Mouse (Mus musculus) liver, embryonic 14.5 days (tissue): Measurements from ENCODE around the gene Ppp6r1.

ENCODE experiments used
- CTCF ChIP-seq: IDR thresholded peaks from 2 replicates; pipeline ENCODE4 v1.5.1; 2016; ENCODE audit warnings: antibody characterized with exemption, low read depth, control low read depth
- EP300 ChIP-seq: IDR thresholded peaks from 2 replicates; pipeline ENCODE4 v1.6.1; 2016; ENCODE audit warnings: antibody characterized with exemption, low read depth

DNA sequence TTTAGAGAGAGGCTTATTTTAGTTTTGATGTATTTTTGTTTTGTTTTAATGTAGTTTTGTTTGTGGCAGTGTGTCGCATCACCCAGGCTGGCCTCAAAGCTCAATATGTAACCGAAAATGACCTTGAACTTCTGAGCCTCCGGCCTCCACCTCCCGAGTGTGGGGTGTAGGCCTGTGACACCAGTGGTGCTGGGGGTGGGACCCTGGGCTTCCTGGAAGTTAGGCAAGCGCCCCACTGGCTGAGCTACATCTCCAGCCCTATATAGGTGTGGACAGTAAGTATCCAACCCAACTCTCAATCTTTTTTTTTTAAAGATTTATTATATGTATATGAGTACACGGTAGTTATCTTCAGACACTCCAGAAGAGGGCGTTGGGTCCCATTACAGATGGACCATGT is 44.4 kb upstream of the Ppp6r1 start:
- TF ChIP-seq CTCF = no peak
- TF ChIP-seq EP300 = no peak
